Mouse (Mus musculus) thymus, adult 2 months (tissue): ENCODE measurements around the gene Foxb2.

Experiments
- CTCF ChIP-seq: fragments of 200-500 bp; IDR thresholded peaks from 2 replicates; pipeline ENCODE4 v1.5.1; 2012; ENCODE audit warnings: mild to moderate bottlenecking, control low read depth, low read length, moderate library complexity, borderline replicate concordance; ENCODE audit not compliant: control insufficient read depth, poor library complexity, insufficient read depth; ENCODE audit errors: extremely low read depth
- POLR2A ChIP-seq: fragments of 200-500 bp; IDR thresholded peaks from 2 replicates; pipeline ENCODE4 v1.6.1; 2012; ENCODE audit warnings: mild to moderate bottlenecking, low read length, control low read depth, moderate library complexity; ENCODE audit not compliant: control insufficient read depth, poor library complexity, insufficient read depth; ENCODE audit errors: extremely low read depth

- TF ChIP-seq CTCF: no peak
- TF ChIP-seq POLR2A: no peak
Observed at GRCm38 (mm10) chr19:16825228-16825627, 48.4 kb downstream of the Foxb2 start.
